Mouse (Mus musculus): ENCODE data around the gene Zfp513. TPM values are rescaled to one million over a fixed set of nuclear protein-coding genes. Genes with fewer than 3 reads are reported as not detected.
A peak's percentile ranks its signal among the peaks of the same experiment; 100 is the strongest.

The Zfp513 gene
- total and polyA plus RNA-seq, 3 experiments, result 3.6 to 10.2 (median 7.4) TPM

DNA sequence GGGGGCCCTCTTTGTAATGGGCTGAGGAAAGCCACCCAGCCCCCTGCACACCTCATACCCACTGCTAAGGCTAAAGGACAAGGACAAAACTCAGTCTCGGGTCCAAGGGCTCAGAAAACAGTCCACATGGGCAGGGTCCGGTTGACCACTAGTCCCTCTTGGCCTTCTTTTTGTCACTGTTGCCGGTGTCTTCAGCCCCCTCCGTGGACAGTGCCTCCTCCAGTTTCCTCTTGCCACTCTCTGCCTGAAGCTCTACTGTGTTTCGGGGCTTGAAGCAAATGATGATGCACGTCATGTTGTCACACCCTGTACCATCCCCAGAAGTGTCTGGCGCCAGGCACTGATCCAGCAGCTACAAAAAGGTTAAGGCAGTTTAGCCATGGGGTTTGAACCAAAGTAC, 830 bp upstream of the Zfp513 start:
- H3K9ac ChIP-seq (ENCODE audit: insufficient read depth, low read depth), result peak overlapping the region; percentile 60
- peaks cover 6 to 23% of the 10 kb centered on the region in 2 experiments for H3K4me1 ChIP-seq (ENCODE audit: control insufficient read depth in 1 of 2, insufficient read depth in 2 of 2)
- in situ Hi-C loops (cut with MboI; ENCODE audit: low pct_ligation_motif_present, low pct_unique_long_range_greater_than_20kb, low sequenced_read_pairs), result no loop called here
- peaks cover 71 to 84% of the 10 kb centered on the region in 2 experiments for H3K36me3 ChIP-seq (replicated peaks in 1 of 2; ENCODE audit: control insufficient read depth in 1 of 2, insufficient read depth in 1 of 2, low read length in 1 of 2)
- H3K79me2 ChIP-seq (replicated peaks; ENCODE audit: control insufficient read depth, extremely low read depth, insufficient read depth, poor library complexity, severe bottlenecking), result peaks cover 18% of the 10 kb centered on the region
- TF ChIP-seq ZKSCAN1 (IDR thresholded peaks at IDR 0.05; ENCODE audit: borderline replicate concordance, low read depth, low read length) (no peak), UBTF (IDR thresholded peaks at IDR 0.05; ENCODE audit: low read depth, low read length) (no peak), POLR2AphosphoS2 (IDR thresholded peaks at IDR 0.05; ENCODE audit: low read depth, low read length) (no peak), SIN3A (IDR thresholded peaks at IDR 0.05; ENCODE audit: low read length) (no peak), TBP (conservative IDR thresholded peaks at IDR 0.05; ENCODE audit: low read depth, low read length) (no peak), JUN (IDR thresholded peaks at IDR 0.05; ENCODE audit: insufficient read depth, low read depth, low read length) (no peak), CTCF (conservative IDR thresholded peaks at IDR 0.05 in 1 of 2, IDR thresholded peaks at IDR 0.05 in 1 of 2; ENCODE audit: low read depth in 2 of 2, low read length in 2 of 2) (no peak), MEF2A (IDR thresholded peaks at IDR 0.05; ENCODE audit: borderline replicate concordance, low read depth, low read length) (no peak), EP300 (IDR thresholded peaks at IDR 0.05; ENCODE audit: low read length) (no peak)
- H3K27ac ChIP-seq (ENCODE audit: insufficient read depth, low read depth), result peak overlapping the region; percentile 64
- DNase-seq (ENCODE audit: extremely low read depth), result no peak
- H3K4me2 ChIP-seq (ENCODE audit: insufficient read depth, low read depth, poor library complexity, severe bottlenecking), result peak overlapping the region; percentile 67; the same call in 1 of the 2 replicates
- dilution Hi-C loops (cut with MboI; ENCODE audit: extremely low pct_ligation_motif_present, extremely low pct_unique_long_range_greater_than_20kb, low sequenced_read_pairs), result no loop called here
- H3K4me3 ChIP-seq (replicated peaks in 1 of 3; ENCODE audit: low read depth in 2 of 3, low read length in 2 of 3, poor library complexity in 1 of 3), result peak overlapping the region in 2 of 3 experiments; percentile 68 to 81
- no peaks in the 10 kb centered on the region for H3K27me3 ChIP-seq (replicated peaks)
- no peaks in the 10 kb centered on the region for H3K9me3 ChIP-seq (replicated peaks; ENCODE audit: low read length)

DNA sequence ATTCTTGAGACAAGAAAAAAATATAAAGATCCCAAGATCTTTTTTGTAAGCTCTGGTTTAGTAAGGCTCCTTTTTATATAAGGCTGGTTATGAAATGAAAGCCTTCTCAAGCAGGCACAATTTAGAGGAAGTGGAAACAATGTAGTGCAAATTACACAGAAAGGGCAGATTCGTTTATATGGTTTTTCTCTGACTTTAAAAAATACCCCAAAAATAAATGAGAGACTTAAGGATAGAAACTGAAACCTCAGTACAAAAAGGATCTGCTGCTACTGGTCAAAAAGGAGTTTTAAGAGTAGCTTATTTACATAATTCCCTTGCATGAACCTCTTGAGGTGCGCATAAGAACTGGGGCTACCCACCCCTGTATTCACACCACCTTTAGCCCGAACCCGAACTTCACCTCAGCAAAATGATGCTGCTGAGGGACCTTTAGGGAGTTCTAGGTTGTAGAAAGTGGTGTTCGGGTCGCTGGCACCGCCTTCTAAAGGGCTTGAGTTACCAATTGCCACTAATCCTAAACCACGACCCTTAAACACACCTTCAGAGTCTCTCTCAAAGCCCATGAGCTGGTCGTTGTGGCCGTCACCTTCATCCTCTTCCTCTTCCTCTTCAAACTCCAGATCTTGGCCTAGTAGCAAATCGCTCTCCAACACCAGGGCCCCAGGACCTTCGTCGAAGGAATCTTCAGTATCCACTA, 911 bp downstream of the Zfp513 start:
- TF ChIP-seq PAX5 (IDR thresholded peaks at IDR 0.05; ENCODE audit: low read length), result no peak
- 0 out of 2 replicates have a peak, but pooled peaks have one; percentile 30 for TF ChIP-seq TBP (conservative IDR thresholded peaks at IDR 0.05; ENCODE audit: low read depth, low read length)
- TF ChIP-seq ZMIZ1 (IDR thresholded peaks at IDR 0.05; ENCODE audit: low read depth, low read length), result peak; percentile 75
- TF ChIP-seq MYC (IDR thresholded peaks at IDR 0.05; ENCODE audit: low read depth, low read length), result no peak
- no peak for TF ChIP-seq ETS1 (conservative IDR thresholded peaks at IDR 0.05; ENCODE audit: low read depth, low read length)
- TF ChIP-seq JUN (IDR thresholded peaks at IDR 0.05; ENCODE audit: insufficient read depth, low read depth, low read length), result no peak
- TF ChIP-seq POLR2AphosphoS2 (IDR thresholded peaks at IDR 0.05; ENCODE audit: low read depth, low read length), result no peak; the same call in 1 of the 2 replicates
- peak; percentile 51; the same call in 1 of the 2 replicates for TF ChIP-seq CHD2 (IDR thresholded peaks at IDR 0.05; ENCODE audit: low read length)
- Histone ChIP-seq H3K9ac (ENCODE audit: insufficient read depth, low read depth) (peak overlapping the region; percentile 92), H3K27me3 (replicated peaks) (no peaks in the 10 kb centered on the region), H3K4me2 (ENCODE audit: insufficient read depth, low read depth, poor library complexity, severe bottlenecking) (peak overlapping the region; percentile 94), H3K4me3 (replicated peaks in 1 of 3; ENCODE audit: low read depth in 2 of 3, low read length in 2 of 3, poor library complexity in 1 of 3) (peak overlapping the region; percentile 64 to 81 (median 78)), H3K27ac (ENCODE audit: insufficient read depth, low read depth) (peak overlapping the region; percentile 77), H3K9me3 (replicated peaks; ENCODE audit: low read length) (no peaks in the 10 kb centered on the region), H3K36me3 (replicated peaks in 1 of 2; ENCODE audit: control insufficient read depth in 1 of 2, insufficient read depth in 1 of 2, low read length in 1 of 2) (peaks cover 75 to 85% of the 10 kb centered on the region in 2 experiments), H3K4me1 (ENCODE audit: control insufficient read depth in 1 of 2, insufficient read depth in 2 of 2) (peaks cover 6 to 23% of the 10 kb centered on the region in 2 experiments), H3K79me2 (replicated peaks; ENCODE audit: control insufficient read depth, extremely low read depth, insufficient read depth, poor library complexity, severe bottlenecking) (peaks cover 7% of the 10 kb centered on the region)
- in situ Hi-C loops (cut with MboI; ENCODE audit: low pct_ligation_motif_present, low pct_unique_long_range_greater_than_20kb, low sequenced_read_pairs), result no loop called here
- dilution Hi-C loops (cut with MboI; ENCODE audit: extremely low pct_ligation_motif_present, extremely low pct_unique_long_range_greater_than_20kb, low sequenced_read_pairs), result no loop called here
- peak; percentile 39 for DNase-seq (ENCODE audit: extremely low read depth)

Data from CH12.LX (cell line).